Mouse (Mus musculus): Measurements from ENCODE around the gene Maff. TPM values are rescaled to one million over a fixed set of nuclear protein-coding genes. Genes with fewer than 3 reads are reported as not detected.
A peak's percentile ranks its signal among the peaks of the same experiment; 100 is the strongest.

Maff gene
- total RNA-seq, 1 experiment from 2014 or later: 3.4 TPM

DNA sequence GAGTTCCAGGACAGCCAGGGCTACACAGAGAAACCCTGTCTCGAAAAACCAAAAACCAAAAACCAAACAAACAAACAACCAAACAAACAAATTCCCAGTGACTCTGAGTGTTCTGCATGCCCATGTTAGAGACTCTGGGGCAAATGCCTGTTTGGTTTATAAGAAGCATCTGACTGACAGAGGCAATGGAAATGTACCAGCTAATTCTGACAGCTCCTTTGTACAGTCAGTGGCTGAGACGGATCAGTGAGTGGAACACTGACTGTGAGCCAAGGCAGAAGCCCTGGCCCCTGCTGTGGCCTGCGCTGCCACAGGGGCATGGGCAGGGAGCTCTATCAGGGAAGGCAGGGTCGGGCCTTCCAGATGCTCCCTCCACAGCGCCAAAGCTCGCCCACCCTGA, 40.7 kb downstream of the Maff start:
- ATAC-seq (ENCODE audit: extremely low read depth, insufficient number of reproducible peaks, low FRiP score, poor library complexity, severe bottlenecking): no peak

DNA sequence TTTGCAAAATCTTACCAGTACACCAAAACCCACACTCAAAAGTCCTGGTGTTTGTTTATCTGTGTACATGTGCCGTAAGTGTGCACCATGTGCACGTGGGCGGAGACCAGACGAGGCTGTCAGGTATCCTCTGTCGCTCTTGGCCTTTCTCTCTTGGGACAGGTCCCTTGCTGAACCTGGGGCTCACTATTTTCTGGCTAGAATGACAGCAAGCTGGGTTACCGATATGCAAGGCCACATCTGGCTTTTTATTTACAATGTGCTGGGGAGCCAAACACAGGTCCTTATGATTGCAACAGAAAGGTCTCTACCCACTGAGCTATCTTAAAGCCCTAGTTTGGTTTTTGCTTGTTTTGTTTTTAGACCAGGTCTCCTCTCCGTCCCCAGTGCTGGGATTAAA, 41.2 kb downstream of the Maff start:
- ATAC-seq (ENCODE audit: extremely low read depth, insufficient number of reproducible peaks, low FRiP score, poor library complexity, severe bottlenecking): no peak

DNA sequence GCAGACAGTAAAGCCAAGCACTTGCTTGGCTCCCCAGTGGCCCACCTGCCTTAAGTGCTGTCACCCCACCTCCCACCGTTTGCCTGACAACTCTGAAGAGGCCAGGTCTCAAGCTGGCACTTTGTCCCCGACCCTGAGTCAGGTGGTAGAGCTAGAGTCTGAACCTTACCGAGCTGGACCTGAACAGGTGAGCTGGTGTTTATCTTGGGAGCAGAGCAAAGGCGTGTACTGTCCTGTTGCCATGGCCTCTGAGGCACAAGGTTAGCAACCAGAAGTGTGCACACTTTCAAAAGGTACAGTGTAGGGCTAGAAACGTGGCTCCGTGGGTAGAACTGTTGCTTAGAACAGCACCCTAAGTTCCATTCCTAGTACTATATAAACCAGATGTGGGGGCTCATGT, 41.8 kb downstream of the Maff start:
- no peak for ATAC-seq (ENCODE audit: extremely low read depth, insufficient number of reproducible peaks, low FRiP score, poor library complexity, severe bottlenecking)

DNA sequence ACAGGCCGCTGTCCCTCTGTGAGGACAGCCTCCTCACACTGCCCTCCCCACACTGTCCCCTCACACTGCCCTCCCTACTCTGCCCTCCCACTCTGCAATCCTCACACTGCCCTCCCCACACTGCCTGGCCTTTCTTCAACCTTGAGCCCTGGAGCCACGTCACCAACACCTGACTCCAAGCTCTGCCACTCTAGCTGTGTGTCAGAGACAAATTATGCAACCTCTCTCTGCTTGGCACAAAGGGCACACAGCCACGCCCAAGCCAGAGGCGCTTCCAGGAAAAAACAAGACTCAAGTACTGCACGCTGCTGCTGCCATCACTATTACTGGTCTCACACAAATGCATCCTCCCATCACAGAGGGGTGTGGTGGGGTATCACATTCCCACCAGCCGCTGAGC, 44.0 kb downstream of the Maff start:
- peak; percentile 34 for ATAC-seq (ENCODE audit: extremely low read depth, insufficient number of reproducible peaks, low FRiP score, poor library complexity, severe bottlenecking)

DNA sequence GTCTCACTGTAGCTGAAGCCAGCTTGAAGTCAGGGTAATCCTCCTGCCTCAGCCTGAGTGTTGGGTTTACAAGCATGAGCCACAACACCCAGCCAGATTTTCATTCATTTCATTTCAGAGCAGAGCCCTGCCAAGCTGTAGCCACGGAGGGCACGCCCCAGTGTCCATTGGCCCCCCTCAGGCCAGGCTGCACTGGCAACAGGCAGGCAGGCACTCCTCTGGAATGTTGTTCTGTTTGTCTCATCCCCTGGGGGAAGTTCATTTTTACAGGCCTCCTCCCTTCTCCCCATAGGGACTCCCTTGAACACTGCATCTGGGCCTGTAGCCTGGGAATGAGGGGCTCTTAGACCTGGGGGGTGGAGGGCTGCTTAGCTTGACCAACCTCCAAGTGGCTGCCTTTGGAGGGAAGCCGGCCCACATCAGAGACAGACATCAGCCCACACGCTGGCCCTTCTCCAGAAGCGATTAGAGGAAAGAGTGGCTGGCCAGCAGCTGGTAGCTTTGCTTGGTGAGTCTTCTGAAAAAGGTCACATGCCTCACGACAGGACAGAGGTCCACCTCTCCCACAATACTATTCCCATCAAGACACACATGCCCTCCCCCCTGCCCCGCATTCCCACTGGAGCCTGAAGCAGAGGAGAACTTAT, 45.1 kb downstream of the Maff start:
- ATAC-seq (ENCODE audit: extremely low read depth, insufficient number of reproducible peaks, low FRiP score, poor library complexity, severe bottlenecking): no peak

DNA sequence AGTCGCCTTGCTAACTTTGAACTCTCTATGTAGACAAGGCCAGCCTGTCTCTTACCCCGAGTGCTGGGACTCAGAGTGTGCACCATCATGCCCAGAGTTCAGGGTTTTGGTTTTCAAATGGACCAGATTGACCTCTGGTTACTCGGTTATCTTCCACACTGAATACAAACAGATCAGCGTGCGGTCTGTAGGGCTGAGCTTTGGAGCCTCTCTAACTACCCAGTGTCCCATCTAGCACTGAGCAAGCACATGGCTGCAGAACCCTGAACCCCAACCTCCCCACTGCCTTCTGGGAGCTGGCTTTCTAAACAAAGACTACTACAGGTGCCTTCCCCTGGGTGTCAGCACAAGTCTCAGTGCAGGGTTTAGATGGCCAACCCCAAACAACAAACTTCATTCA, 46.1 kb downstream of the Maff start:
- ATAC-seq (ENCODE audit: extremely low read depth, insufficient number of reproducible peaks, low FRiP score, poor library complexity, severe bottlenecking): no peak

DNA sequence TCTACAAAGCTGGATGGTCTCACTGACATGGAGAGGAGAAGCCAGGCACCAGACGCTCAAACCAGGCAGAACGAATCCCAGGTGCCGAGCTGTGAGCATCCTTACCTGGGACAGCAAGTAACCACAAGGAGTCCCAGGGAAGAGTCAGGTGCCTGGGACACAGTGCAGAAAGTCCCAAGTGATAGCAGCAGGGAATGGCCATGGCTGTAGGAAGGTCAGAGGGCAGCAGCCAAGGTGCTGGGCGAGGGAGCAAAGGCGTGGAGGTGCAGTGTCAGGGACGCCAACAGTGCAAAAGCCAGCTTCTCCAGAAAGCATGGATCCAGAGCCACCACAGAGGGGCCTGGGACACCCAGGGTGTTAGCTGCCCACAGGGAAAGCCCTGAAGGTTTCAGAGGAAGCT, 46.7 kb downstream of the Maff start:
- ATAC-seq (ENCODE audit: extremely low read depth, insufficient number of reproducible peaks, low FRiP score, poor library complexity, severe bottlenecking): no peak

DNA sequence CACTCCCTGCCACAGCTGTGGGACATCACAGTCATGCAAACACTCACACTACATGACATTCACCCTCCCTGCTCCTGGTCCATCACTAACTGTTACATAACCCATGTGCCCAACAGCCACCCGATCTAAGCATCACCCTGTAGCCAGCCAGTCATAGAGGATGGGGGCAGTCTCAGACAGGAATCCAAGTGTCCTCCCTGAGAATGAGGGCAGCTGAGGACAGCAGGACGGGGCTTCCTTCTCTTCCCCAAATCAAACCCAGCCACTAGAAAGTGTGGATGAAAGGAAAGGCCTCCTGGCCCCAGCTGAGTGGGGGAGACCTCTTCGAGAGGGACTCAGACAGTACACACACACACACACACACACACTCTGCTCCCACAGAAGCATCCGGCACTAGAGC, 48.4 kb downstream of the Maff start:
- ATAC-seq (ENCODE audit: extremely low read depth, insufficient number of reproducible peaks, low FRiP score, poor library complexity, severe bottlenecking): no peak

DNA sequence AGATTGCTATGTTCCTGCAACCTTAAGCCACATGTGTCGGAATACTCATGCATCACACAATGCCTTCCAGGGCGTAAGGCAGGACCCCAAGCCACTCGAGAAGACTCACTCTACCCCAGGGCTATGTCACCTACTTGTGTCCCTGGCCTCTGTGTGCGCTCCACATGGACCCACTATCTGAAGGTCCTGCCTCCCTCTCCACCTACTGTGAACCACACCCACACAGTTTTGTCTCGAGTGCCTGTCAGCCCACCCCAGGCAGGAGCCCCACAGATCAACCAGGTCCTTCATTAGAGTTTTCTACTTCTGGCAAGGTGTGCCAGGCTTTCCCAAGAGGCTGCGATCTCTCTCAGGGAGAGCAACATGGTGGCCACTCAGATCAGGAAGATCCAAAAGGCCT, 48.9 kb downstream of the Maff start:
- no peak for ATAC-seq (ENCODE audit: extremely low read depth, insufficient number of reproducible peaks, low FRiP score, poor library complexity, severe bottlenecking)

DNA sequence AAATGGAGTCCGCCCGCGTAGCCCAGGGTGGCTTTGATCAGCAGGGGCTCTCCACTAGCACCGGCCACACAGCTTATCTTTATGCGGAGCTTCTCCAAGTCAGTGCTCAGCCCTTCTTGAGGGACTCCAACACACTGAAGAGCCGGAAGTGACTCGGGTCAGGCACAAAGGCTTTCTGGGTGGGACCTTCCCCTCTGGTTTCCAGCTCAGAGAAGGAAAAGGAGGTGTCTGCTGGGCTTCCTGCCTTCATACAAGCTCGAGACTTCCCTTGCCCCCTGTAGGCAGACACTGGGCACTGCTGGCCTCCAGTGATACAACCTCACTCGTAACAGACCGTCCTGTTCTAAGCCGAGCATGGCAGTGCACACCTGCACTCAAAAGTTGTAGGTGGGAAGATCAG, 50.3 kb downstream of the Maff start:
- ATAC-seq (ENCODE audit: extremely low read depth, insufficient number of reproducible peaks, low FRiP score, poor library complexity, severe bottlenecking): peak; percentile 20; the same call in 1 of the 2 replicates

DNA sequence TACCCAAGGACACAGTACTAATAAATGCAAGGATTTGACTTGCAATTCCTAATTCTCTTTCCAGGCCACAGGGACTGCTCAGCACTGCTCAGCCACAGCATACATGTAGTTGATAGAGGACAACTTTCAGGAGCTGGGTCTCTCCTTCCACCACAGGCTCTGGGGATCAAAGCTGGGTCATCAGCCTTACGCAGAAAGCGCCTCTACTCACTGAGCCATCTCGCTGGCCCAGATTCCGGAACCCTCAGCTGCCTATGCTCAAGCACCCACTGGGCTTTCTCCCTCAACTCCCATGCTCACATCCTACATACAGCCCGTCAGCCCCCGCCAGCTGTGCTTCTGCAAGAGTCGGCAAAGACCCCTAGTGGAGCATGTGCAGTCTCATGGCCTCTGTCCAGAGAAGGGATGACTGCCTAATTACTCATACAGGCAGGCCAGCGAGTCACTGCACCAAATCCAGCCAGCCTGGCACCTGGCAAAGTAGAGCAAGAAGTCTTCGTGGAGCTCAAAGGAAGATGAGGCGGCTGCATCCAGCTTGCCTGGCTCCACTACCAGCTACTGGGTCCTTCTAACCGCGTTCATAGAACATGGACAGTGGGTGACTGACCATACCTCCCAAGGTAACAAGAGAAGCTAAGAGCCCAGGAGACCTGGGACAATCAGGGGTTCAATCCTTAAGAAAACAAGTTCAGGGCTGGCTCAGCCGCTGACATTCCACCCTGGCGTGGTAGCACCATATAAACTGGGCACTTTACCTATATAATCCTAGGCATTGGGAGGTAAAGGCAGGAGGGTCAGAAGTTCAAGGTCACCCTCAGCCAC, 53.0 kb downstream of the Maff start:
- ATAC-seq (ENCODE audit: extremely low read depth, insufficient number of reproducible peaks, low FRiP score, poor library complexity, severe bottlenecking): no peak

DNA sequence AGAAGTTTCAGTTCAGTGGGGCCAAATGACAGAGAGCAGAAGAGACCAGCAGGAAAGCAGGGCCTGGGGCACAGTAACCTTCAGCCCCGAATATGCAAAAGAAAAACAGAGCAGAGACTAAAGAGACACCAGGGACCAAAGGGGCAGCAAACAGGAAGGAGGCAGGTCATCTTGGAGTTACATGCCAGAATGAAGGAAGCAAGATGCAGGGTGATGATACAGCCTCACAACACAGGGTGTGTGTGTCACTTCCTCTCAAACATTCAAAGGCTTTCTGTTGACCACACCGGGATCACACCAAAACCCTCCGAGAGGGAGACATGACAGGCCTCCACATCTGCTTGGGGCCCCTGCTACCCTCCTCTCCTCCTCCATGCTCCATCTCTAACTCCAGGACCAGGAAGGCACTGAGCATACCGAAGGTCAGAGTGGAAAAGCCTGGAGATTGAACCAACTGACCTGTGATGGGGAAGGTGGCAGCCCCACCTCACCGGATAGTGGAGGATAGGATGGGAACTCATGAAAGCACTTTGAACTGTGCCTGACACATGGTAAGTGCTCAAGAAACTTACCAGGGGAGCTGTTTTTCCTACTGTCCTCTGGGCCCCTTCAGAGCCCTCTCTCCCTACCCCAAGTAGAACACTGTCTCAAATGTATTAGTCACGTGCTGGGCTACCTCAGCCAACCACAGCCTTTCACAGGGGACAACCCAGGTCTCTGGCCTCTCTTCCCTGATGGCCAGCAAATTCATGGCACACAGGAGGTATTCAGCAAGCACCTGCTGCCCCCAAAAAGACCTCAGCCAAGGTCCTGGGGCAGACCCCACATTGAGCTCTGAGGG, 53.9 kb downstream of the Maff start:
- no peak for ATAC-seq (ENCODE audit: extremely low read depth, insufficient number of reproducible peaks, low FRiP score, poor library complexity, severe bottlenecking)

DNA sequence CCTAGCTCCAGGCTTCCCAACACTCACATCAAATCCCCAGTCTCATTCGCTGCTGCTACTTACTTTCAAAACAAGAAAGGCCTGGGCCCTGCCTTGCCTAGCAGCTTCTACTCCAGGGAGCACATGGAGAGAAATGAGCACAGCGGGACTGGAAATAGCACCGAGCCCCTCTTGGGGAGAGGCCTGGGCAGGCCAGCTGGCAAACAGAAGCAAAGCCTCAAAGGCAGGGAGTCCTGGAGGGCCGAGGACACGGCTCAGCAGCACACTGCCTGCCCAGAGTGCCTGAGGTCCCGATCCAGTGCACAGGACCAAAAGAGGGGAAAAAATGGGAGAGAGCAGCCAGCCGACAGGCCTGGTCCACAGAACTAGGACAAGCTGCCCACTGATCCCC, 54.5 kb downstream of the Maff start:
- ATAC-seq (ENCODE audit: extremely low read depth, insufficient number of reproducible peaks, low FRiP score, poor library complexity, severe bottlenecking): no peak

DNA sequence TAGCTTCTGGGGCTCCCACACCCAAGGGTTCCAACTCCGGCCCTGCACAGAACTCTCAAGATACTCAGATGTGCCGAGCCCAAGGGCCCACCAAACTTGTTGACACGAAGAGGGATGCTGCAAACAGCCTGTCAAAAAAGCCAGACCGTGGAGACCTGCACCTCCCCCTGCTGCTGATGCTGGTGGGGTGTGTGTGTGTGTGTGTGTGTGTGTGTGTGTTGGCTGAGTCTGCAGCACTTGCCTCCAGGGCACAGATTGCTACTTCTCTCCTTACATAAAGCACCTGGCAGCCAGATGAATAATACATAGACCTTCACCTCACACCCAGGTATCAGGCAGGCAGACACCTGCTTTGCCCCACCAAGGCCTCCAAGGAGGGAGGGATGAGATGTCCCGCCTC, 55.8 kb downstream of the Maff start:
- ATAC-seq (ENCODE audit: extremely low read depth, insufficient number of reproducible peaks, low FRiP score, poor library complexity, severe bottlenecking): no peak

DNA sequence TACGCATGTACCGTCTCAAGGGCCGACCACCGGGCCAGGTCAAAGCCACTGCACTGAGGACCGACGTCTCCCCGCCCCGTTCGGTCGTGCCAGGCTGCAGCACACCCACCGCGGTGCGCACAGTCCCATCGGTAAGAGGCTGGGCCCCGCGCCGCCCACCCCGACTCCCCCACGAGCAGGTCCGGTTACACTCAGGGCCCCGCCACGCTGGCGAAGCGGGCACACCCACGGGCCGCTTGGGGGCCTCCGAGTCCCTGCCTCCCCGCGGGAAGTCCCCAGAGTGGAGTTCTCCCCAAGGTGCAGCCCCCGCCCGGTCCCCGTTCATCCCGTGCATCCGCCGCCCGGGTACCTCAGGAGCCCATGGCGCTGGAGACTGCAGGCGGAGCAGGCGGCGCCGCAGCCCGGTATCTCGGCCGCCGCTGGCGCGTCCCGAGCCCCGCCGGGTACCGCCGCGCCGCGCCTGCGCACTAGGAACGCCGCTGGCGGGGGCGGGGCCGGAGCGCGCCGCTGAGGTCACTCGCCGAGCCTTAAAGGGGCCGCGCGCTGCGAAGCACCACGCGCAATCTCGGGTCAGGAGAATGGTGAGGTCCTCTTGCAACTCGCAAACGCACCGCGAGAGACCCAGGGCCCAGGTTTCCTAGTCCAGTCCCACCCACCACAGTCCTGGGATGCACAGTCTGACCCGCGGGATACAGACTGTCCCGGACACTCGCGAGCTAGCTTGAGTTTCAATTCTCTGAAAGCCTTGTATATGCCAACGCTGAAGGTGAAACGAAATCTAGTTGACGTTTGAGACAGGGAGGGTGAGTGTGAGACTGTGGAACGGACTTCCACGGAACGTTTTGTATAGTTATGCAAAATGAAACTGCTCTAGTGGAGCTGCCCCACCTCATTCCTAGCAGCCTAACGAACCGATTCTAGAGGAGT, 56.7 kb downstream of the Maff start, which contains the start of gene Tmem184b:
Gene Tmem184b (minus strand): TSS at position 734 of the 927 bp plus-strand sequence.
- peak; percentile 57 for ATAC-seq (ENCODE audit: extremely low read depth, insufficient number of reproducible peaks, low FRiP score, poor library complexity, severe bottlenecking)

DNA sequence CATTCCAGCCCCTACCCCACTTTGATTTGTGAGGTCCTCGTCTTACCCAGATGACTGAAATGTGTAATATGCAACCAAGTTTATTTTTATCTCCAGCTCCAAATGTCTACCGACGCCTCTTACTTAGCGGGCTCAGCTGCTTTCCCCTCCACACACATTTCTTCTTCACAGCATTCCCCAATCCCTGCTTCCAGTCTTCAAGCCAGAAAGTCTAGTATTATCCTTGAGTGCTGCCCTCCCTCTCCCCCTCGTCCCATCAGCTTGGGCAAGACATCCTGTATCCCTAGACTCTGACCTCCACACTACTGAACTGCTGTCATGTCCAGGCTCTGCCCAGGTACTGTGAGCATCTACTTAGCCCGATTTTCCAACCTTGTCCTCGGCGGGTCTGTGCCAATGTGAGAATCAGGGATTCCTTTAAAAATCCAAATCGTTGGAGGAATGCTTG, 57.4 kb downstream of the Maff start:
- ATAC-seq (ENCODE audit: extremely low read depth, insufficient number of reproducible peaks, low FRiP score, poor library complexity, severe bottlenecking): no peak

DNA sequence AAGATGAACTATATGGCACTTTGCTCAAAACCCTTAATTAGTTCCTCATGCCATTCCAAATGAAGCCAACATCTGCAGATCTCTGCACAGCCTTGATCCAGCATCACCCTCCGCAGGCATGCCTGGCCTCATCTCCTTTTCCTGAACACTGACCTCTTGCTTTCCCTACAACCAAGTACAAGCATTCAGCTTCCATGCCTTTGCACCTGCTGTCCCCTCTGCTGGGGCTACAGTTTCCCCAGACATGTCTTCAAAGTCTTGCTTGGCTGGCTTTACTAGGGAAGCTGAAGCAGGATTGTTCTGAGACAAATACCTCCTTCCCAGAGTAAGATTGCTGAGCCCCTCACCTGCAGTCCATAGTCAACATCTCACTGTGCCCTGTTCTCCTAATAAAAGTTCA, 57.9 kb downstream of the Maff start:
- no peak for ATAC-seq (ENCODE audit: extremely low read depth, insufficient number of reproducible peaks, low FRiP score, poor library complexity, severe bottlenecking)

DNA sequence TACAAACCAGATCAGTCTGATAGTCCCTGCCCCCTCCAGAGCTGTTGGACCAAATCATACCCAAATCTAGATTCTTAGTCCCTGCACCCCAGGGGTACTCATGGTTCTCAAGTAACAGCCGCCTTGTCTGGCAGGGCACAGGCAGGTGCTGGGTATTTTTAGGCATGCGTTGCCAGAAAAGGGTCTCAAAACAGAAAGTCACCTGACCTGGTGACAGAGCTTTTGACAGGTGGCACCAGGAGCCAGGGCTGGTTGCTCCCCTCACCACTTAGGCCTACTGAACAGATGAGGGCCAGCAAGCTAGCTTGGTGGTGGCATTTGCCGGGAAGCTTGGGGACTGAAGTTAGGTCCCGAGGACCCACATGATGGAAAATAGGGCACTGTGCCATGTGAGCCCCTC, 60.1 kb downstream of the Maff start:
- ATAC-seq (ENCODE audit: extremely low read depth, insufficient number of reproducible peaks, low FRiP score, poor library complexity, severe bottlenecking): no peak
